Mouse (Mus musculus) embryonic facial prominence, embryonic 15.5 days (tissue): ENCODE measurements around the gene Cyp2d10. TPM values are rescaled to one million over a fixed set of nuclear protein-coding genes. Genes with fewer than 3 reads are reported as not detected.
"Not testable (repeated sequence)": the region's sequence is repeated elsewhere in the genome, so short reads cannot be mapped to it uniquely, and the experiment has no call there.

Source experiments
- ATAC-seq: fragments of 200-750 bp; cut with Nextera tagmentation; 2 replicates; pipeline ENCODE4 v1.8.0; 2017; ENCODE audit warnings: low read depth, moderate TSS enrichment; ENCODE audit not compliant: insufficient number of reproducible peaks, low FRiP score, low TSS enrichment
- H3K27ac ChIP-seq: fragments of 300-500 bp; sonication (generic); replicated peaks from 2 replicates; pipeline ENCODE4 v1.5.1; 2015; ENCODE audit warnings: mild to moderate bottlenecking, inconsistent platforms
- H3K27me3 ChIP-seq: fragments of 300-500 bp; sonication (generic); 2 replicates; pipeline ENCODE4 v1.6.1; 2015; ENCODE audit warnings: inconsistent platforms
- H3K36me3 ChIP-seq: fragments of 300-500 bp; sonication (generic); 2 replicates; pipeline ENCODE4 v1.6.1; 2015; ENCODE audit warnings: mild to moderate bottlenecking, inconsistent platforms
- H3K4me1 ChIP-seq: fragments of 300-500 bp; sonication (generic); 2 replicates; pipeline ENCODE4 v1.6.1; 2015; ENCODE audit warnings: inconsistent platforms
- H3K4me2 ChIP-seq: fragments of 300-500 bp; sonication (generic); replicated peaks from 2 replicates; pipeline ENCODE4 v1.6.1; 2015; ENCODE audit warnings: mild to moderate bottlenecking, inconsistent platforms
- H3K4me3 ChIP-seq: fragments of 300-500 bp; sonication (generic); replicated peaks from 2 replicates; pipeline ENCODE4 v1.5.1; 2015; ENCODE audit warnings: mild to moderate bottlenecking, inconsistent platforms
- H3K9ac ChIP-seq: fragments of 300-500 bp; sonication (generic); 2 replicates; pipeline ENCODE4 v1.6.1; 2015; ENCODE audit warnings: inconsistent platforms
- H3K9me3 ChIP-seq: fragments of 300-500 bp; sonication (generic); replicated peaks from 2 replicates; pipeline ENCODE4 v1.6.1; 2016; ENCODE audit warnings: inconsistent platforms
- WGBS: fragments of 180-500 bp; shearing (Covaris S2); methylation state at CpG from one replicate; pipeline ENCODE4 v1.1.7; 2015; 5-methylcytosine and 5-hydroxymethylcytosine counted together
- polyA plus RNA-seq: library from polyadenylated mRNA; unstranded; fragments of >200 nt; fragmentation: Nextera tagmentation; extraction: Ambion mirVana; gene quantifications from 2 replicates; pipeline ENCODE4 v1.2.1, GENCODE M21; 2015

Cyp2d10 gene
- not detected in 2 replicates for polyA plus RNA-seq

DNA sequence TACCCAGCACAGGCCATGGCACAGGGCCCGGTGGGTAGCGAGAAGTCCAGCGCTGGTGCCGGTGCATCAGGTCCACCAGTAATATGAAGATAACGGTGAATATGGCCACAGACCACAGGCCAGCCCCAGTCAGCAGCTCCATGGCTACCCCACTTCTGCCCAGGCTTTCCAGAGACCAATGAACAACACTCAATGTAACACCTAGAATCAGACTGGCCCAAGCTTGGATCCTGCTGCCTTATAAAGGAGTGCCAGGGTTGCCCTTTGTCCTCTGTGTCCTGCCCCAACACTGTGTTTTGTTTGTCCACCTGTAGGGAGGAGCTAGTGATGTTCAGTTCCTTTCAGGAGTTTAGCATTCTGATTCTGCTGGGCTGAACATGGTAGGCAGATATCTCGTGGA is at the start of gene Cyp2d10:
Gene Cyp2d10 (minus strand): TSS at position 215 of the 400 bp plus-strand sequence.
- ATAC-seq: no peak
- 94% methylated on average over 6 of the region's 6 CpGs for WGBS
- no peaks in the 10 kb centered on the region for H3K9me3 ChIP-seq

DNA sequence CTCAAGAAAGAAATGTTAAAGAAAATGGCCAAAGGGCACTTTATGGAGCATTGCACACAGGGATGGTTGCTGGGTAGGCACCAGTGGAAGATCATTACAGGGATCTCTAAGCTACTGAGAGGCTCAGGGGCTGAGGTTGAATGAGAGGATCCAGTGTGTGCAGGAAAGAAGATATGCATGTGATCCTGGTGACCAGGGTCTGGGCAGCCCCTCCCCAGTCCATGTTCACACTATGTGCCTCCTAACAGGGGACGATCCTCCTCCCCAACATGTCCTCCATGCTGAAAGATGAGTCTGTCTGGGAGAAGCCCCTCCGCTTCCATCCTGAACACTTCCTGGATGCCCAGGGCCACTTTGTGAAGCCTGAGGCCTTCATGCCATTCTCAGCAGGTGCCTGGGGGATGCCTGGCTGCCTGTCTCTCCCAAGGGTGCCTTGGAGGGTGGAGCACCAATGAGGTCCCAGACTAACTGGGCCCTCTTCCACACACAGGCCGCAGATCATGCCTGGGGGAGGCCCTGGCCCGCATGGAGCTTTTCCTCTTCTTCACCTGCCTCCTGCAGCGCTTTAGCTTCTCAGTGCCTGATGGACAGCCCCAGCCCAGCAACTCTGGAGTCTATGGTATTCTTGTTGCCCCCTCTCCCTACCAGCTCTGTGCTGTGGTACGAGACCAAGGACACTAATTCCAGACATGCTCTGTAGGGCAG is 49.2 kb upstream of the Cyp2d10 start:
- H3K27ac ChIP-seq, H3K4me1 ChIP-seq, H3K4me2 ChIP-seq, H3K9me3 ChIP-seq, H3K9ac ChIP-seq, H3K27me3 ChIP-seq, H3K36me3 ChIP-seq, H3K4me3 ChIP-seq, ATAC-seq: not testable (repeated sequence)
- 81% methylated on average over 6 of the region's 6 CpGs for WGBS

More for the DNA sequence above, at the start of gene Cyp2d10:
- Histone ChIP-seq H3K27ac (no peak within 1 kb of the TSS), H3K4me3 (no peak within 1 kb of the TSS), H3K27me3 (no peaks in the 10 kb centered on the region), H3K9ac (no peak within 1 kb of the TSS), H3K36me3 (no peaks in the 10 kb centered on the region), H3K4me2 (no peak within 1 kb of the TSS), H3K4me1 (no peaks in the 10 kb centered on the region)

DNA sequence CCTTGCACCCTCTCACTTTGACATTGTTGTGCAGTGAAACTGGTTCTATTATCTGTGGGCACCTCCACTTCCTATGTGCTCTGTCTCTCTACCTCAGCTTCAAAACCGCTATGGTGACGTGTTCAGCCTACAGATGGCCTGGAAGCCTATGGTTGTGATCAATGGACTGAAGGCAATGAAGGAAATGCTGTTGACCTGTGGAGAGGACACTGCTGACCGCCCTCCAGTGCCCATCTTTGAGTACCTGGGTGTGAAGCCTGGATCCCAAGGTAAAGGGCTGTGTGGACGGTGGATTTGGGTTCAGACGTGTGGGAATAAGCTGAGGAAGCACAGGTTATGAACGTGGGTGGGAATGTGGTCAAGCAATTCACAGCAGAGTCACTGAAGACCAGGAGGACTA is 46.5 kb upstream of the Cyp2d10 start:
- 82% methylated on average over 6 of the region's 6 CpGs for WGBS
- not testable (repeated sequence) for H3K27ac ChIP-seq, H3K9me3 ChIP-seq, H3K4me2 ChIP-seq, H3K4me3 ChIP-seq, H3K27me3 ChIP-seq, H3K9ac ChIP-seq, ATAC-seq, H3K36me3 ChIP-seq, H3K4me1 ChIP-seq

DNA sequence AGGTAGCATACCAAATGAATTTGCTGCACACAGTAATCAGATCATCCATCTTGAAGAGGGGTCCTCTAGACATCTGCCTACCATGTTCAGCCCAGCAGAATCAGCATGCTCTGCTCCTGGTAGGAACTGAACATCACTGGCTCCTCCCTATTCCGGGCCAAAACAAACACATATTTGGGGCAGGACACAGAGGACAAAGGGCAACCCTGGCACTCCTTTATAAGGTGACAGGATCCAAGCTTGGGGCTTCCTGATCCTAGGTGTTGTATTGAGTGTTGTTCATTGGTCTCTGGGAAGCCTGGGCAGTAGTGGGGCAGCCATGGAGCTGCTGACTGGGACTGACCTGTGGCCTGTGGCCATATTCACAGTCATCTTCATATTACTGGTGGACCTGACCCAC is 45.1 kb upstream of the Cyp2d10 start:
- H3K36me3 ChIP-seq, H3K4me1 ChIP-seq, H3K9ac ChIP-seq, H3K4me2 ChIP-seq, ATAC-seq, H3K27me3 ChIP-seq, H3K27ac ChIP-seq, H3K4me3 ChIP-seq, H3K9me3 ChIP-seq: not testable (repeated sequence)
- 82% methylated on average over 1 of the region's 1 CpGs for WGBS

DNA sequence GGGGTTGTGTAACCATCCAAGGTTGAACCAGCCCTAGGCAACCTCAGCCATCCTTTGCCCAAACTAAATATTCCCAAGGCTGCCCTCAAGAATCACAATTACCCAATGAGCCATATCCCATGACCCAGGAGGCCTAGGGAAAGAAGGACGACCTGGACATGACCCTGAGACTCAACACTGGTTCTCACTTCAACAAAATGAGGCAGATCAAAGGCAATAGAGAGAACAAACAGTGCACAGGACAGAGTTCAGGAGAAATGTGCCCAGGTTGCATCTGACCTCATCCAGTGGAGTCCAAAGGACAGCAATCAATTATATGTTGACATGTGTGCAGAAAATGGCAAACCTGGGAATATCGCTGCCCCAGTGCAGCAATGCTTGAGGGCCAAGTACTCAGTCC is 43.0 kb upstream of the Cyp2d10 start:
- not testable (repeated sequence) for ATAC-seq
- 75% methylated on average over 2 of the region's 2 CpGs for WGBS

DNA sequence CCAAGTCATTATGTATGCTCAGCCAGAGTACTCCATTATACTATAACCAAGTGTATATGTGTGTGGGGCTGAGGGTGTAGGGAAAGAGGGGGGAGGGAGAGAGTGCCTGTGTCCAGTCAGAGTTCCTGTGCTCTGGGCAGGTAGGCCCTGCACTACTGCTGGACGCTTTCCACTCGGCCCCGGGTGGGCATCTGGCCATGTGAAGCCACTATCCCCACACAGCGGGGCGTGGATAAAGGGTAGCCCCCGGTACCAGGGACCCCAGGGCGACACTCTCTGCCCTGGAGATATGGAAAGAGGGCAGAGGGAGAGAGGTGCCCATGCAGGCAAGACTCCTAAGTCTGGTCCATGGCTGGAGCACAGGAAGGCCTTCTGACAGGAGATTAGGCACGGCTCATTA is 38.2 kb upstream of the Cyp2d10 start:
- Histone ChIP-seq H3K4me2 (no peak overlapping the region), H3K9ac (no peak overlapping the region), H3K4me1 (no peaks in the 10 kb centered on the region), H3K36me3 (no peaks in the 10 kb centered on the region), H3K9me3 (no peaks in the 10 kb centered on the region), H3K4me3 (no peak overlapping the region), H3K27ac (no peak overlapping the region), H3K27me3 (no peaks in the 10 kb centered on the region)
- no peak for ATAC-seq
- WGBS: 69% methylated on average over 8 of the region's 8 CpGs

More for the DNA sequence above, 43.0 kb upstream of the Cyp2d10 start:
- H3K36me3 ChIP-seq, H3K4me1 ChIP-seq, H3K4me2 ChIP-seq, H3K9ac ChIP-seq, H3K4me3 ChIP-seq, H3K27me3 ChIP-seq, H3K27ac ChIP-seq, H3K9me3 ChIP-seq: not testable (repeated sequence)

DNA sequence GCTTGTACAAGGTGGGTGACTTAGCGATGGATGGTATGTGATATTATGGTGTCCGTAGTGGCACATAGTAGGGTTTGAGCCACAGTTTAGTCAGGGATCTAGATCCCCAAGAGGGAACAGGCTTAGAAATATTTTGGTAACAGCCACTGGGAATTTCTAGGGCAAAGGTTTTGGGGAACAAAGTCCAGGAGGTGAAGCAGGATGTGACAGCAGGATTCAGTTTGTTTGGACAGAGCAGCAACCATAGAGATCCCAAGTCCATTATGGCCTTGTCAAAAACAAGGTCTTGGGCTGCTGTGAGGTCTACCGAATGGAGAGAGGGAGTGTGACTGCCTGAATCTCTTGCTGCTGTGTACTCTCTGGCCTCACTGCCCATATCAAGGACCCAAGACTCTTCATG is 36.7 kb upstream of the Cyp2d10 start:
- no peaks in the 10 kb centered on the region for H3K27me3 ChIP-seq
- H3K4me1 ChIP-seq: no peaks in the 10 kb centered on the region
- H3K9ac ChIP-seq: no peak overlapping the region
- H3K36me3 ChIP-seq: no peaks in the 10 kb centered on the region
- no peak overlapping the region for H3K4me3 ChIP-seq
- no peak for ATAC-seq
- no peak overlapping the region for H3K4me2 ChIP-seq
- 93% methylated on average over 3 of the region's 3 CpGs for WGBS
- no peak overlapping the region for H3K27ac ChIP-seq
- no peaks in the 10 kb centered on the region for H3K9me3 ChIP-seq

DNA sequence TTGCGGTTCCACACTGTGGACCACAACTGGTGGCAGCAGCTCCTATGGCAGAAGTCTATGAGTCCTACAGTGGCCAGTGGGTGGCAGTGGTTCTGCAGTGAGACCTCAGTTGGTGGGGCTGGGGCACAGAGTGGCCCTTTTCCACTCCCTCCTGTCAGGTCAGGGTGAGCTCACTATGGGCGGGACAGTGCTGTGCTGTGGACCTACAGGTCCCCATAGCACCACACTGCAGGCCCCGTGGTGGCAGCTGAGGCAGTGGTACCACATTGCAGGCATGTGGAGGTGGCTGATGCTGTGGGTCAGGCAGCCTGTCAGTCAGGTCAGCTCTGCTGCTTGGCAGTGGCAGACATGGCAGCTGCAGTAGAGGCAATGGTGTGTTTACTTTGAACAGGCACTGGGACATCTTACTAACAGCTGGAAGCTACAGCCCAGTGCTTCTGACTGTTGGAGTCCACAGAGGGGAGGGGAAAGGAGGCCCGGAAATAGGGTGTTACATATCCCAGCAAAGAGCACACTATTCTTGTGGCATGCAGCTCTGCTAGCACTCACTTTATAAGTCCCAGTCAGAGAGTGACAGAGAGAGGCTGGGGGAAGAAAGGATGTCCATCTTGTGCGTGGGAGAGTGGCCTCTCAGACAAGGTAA is 31.1 kb upstream of the Cyp2d10 start:
- Histone ChIP-seq H3K27ac (no peak overlapping the region), H3K9me3 (no peaks in the 10 kb centered on the region), H3K36me3 (no peaks in the 10 kb centered on the region), H3K4me2 (no peak overlapping the region), H3K27me3 (no peaks in the 10 kb centered on the region), H3K9ac (no peak overlapping the region), H3K4me1 (no peaks in the 10 kb centered on the region), H3K4me3 (no peak overlapping the region)
- WGBS: 67% methylated on average over 5 of the region's 5 CpGs
- ATAC-seq: no peak

DNA sequence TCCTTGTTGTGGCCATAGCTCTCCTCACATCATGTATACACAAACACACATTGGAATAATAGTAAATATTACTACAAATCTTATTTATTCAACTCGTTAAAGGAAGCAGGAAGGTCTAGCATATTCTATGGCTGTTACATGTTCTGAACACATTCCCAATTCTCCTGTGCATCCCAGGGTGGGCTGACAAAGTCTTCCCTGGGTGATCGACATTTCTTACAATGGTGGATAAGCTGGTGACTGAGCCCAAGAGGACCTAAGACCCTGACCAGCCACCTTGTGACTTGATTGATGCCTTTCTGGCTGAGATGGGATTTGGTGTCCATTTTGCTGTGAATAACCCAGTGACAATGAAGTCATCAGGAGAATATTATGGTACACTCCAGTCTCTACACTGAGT is 28.6 kb upstream of the Cyp2d10 start:
- H3K9me3 ChIP-seq: no peaks in the 10 kb centered on the region
- no peak for ATAC-seq
- H3K4me2 ChIP-seq: no peak overlapping the region
- 88% methylated on average over 2 of the region's 2 CpGs for WGBS
- no peaks in the 10 kb centered on the region for H3K27me3 ChIP-seq
- no peak overlapping the region for H3K9ac ChIP-seq
- no peak overlapping the region for H3K4me3 ChIP-seq
- no peaks in the 10 kb centered on the region for H3K36me3 ChIP-seq
- H3K4me1 ChIP-seq: no peaks in the 10 kb centered on the region
- H3K27ac ChIP-seq: no peak overlapping the region

DNA sequence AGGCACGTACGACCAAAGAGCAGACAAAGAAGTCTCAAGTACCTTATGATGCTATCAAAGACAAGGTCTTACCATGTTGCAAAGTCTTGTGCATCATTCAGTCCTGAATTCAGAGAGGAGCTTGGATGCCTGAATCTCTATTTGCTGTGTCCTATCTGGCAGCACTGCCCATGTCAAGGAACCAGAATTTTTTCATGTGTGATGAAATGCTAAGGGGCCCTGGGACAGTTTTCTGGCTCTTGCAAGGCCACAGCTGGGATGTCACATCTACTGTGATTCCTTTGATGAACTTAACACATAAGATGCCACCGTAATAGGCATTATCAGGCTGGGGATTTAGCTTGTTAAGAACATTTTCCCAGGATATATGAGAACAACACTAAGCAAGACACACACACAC is 28.0 kb upstream of the Cyp2d10 start:
- Histone ChIP-seq H3K4me3 (no peak overlapping the region), H3K9ac (no peak overlapping the region), H3K36me3 (no peaks in the 10 kb centered on the region), H3K4me1 (no peaks in the 10 kb centered on the region), H3K9me3 (no peaks in the 10 kb centered on the region), H3K4me2 (no peak overlapping the region), H3K27me3 (no peaks in the 10 kb centered on the region), H3K27ac (no peak overlapping the region)
- 77% methylated on average over 3 of the region's 3 CpGs for whole genome bisulfite sequencing
- ATAC-seq: no peak

DNA sequence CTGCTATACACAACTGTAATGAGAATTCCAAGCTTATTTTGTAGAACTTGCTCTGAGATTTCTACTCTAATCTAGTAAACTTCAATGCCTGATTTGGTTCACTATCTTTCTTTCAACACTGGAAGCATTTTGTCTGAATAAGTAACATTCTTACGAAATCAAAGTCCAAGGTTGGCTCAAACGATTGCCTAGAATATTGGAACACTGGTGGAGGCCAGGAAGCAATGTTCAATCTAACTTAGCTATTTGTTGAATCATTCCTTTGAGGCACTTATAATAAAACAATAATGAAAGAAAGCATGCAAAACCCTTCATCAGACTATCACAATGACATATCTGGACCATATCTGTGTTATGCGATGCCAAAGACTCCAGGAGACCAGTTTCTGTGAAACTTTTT is 27.5 kb upstream of the Cyp2d10 start:
- Histone ChIP-seq H3K36me3 (no peaks in the 10 kb centered on the region), H3K4me1 (no peaks in the 10 kb centered on the region), H3K27ac (no peak overlapping the region), H3K4me3 (no peak overlapping the region), H3K27me3 (no peaks in the 10 kb centered on the region), H3K9ac (no peak overlapping the region), H3K4me2 (no peak overlapping the region), H3K9me3 (no peaks in the 10 kb centered on the region)
- 87% methylated on average over 3 of the region's 3 CpGs for WGBS
- ATAC-seq: no peak

DNA sequence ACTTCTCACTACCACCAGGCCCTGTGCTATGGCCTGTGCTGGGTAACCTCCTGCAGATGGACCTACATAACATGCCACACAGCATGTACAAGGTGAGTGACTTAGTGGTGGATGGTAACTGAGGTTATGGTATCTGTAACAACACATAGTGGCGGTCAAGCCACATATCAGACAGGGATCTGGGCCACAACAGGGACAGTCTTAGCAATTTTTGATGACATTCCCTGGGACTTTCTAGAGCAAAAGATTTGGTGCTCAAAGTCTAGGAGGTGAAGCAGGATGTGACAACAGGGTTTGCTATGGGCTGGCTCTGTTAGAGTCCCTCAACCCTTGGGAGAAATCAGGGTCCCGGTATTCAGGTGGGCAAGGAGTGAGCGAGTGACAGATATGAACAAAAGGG is 26.6 kb upstream of the Cyp2d10 start:
- Histone ChIP-seq H3K27ac (no peak overlapping the region), H3K4me1 (no peaks in the 10 kb centered on the region), H3K4me2 (no peak overlapping the region), H3K9me3 (no peaks in the 10 kb centered on the region), H3K4me3 (no peak overlapping the region), H3K9ac (no peak overlapping the region), H3K36me3 (no peaks in the 10 kb centered on the region), H3K27me3 (no peaks in the 10 kb centered on the region)
- ATAC-seq: no peak
- WGBS: 94% methylated on average over 3 of the region's 3 CpGs
